Mouse (Mus musculus): ENCODE results near the gene Tbx6.

Tbx6 gene

DNA sequence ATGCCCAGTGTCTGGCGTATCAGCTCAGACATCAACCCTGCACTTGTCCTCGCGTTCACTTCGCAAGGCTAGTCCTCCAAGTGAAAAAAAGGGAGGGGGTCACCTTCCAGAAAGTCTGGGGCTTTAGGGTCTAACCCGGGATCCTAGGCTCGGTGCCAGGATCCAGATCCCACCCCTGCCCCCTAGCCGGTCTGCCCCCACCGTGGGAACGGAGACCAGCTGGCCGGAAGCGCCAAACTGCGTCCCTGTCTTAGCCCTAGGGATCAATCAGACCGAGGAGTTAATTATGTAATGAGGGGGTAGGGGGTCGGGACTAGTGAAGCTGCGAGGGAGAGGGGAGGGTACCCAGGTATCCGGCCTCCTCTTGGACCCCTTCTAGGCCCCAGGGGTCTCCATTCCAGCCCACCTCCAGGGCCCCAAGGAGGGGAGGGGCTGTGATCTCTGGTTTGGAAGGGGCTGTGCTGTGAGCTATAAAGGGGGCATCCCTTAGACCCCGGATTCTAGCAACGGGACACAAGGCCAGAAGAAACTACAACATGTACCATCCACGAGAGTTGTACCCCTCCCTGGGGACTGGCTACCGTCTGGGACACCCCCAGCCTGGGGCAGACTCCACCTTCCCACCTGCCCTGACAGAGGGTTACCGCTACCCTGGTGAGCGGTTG is at the start of gene Tbx6:
Gene Tbx6, plus strand, starts transcription at position 513 of the 665 bp plus-strand sequence.
- no peak for DNase-seq (ENCODE audit: low spot score)

DNA sequence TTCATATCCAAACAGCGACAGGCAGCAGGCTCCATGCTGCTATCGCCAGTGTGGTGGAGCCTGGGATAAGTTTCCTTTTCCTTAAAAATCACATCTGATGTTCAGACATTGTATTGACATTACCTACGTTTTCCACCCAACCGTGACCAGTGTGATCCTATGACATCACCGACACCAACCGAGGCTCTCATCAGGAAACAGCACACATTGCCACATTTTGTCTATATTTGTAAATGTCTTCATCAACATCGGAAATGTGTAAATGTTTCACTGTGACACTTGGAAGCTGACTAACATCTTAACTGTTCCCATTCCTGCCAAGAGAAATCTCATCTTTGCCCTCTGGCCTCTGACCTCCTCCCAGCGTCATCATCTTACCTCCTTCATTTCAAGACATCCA is 45.2 kb upstream of the Tbx6 start:
- DNase-seq (ENCODE audit: low spot score): no peak

DNA sequence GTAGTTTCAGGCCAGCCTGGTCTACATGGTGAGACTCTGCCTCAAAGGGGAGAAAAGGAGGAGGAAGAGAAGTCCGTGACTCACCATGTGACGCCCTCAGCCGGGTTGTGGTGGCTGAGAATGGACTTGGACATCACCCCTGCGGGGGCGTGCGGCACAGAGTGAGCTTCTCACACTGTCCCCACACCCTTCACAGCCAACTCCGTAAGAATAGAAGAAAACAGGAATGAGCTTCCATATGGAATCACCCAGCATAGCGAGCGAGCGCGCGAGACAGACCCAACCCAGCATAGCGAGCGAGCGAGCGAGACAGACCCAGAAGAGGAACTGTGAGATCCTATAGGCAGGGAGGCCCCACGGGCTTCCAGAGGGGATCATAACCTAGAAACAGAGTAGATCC is 41.7 kb upstream of the Tbx6 start:
- DNase-seq (ENCODE audit: low spot score): no peak

DNA sequence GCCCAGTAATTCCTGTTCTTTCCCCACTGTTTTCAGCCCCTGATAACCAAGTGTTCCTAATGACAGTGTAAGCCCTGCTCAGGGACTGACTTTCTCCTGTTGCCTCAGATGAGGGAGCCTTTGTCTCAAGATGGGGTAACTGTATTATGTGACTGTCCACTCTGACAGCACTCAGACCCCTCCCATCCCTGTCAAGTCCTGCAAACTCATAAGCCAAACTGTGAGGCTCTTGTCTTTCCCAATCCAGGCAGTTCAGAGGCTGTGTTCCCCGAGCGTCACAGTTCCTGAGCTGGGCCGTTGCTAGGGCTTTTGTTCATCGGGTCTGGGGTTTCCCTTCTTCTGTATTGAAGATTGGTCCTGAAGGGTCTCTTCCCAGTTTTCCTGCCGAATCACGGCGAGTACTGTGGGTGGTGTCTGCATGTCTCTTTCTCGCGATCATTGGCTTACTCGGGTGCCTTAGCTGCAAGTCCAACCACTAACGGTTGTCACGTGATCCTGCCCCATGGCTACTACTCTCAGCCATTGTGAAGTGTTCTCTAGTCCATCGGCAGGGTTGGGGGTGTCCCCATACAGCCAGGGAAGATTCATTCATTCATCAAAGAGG is 41.0 kb upstream of the Tbx6 start:
- no peak for DNase-seq (ENCODE audit: low spot score)

DNA sequence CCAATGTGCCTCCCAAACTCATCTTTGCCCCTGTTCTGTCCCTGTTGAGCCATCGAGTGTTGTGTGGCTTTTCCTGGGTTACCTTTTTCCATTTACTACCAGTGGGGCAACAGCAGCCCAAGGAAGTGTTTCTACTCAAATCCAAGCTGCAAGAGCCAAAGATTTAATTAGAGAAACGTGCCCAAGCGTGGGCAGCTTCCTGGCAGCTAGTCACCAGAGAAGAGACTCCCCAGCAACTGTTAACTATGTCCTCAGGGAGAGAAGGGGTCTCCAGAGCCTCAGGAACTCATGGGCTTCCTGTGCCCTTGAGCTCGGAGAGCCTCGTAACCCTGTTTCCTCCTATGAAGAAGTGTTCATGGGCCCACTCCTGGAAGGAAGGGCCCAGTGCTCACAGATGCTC is 40.3 kb upstream of the Tbx6 start:
- no peak for DNase-seq (ENCODE audit: low spot score)

- no peak for DNase-seq (ENCODE audit: low spot score)
Observed at GRCm38 (mm10) chr7:126741452-126741851, 39.8 kb upstream of the Tbx6 start.

DNA sequence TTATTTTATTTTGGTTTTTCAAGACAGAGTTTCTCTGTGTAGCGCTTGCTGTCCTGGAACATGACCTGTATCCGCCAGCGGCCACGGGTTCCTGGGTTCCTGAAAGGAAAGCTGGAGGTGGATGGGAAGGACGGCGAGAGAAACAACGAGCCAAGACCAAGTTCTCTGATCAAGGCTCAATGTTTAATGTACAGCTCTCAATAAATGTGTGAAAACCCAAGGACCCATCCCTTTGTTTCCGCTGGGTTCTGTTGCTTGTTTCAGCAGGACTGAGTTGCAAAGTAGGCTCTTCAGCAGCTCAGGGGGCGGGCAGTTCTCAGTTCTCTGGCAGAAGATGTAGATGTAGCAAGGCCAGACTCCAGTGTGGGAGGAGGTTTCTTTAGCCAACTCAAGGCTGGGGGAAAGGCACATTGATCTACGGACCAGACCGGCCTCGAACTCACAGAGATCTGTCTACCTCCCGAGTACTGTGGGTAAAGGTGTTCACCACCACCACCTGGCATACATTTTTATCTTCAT is 39.3 kb upstream of the Tbx6 start:
- DNase-seq (ENCODE audit: low spot score): peak; percentile 13

- no peak for DNase-seq (ENCODE audit: low spot score)
Observed at GRCm38 (mm10) chr7:126746066-126746465, 35.2 kb upstream of the Tbx6 start.

- DNase-seq (ENCODE audit: low spot score): no peak
Observed at GRCm38 (mm10) chr7:126746798-126747197, 34.5 kb upstream of the Tbx6 start.

GRCm38 (mm10) chr7:126748824-126749223 is 32.5 kb upstream of the Tbx6 start:
- DNase-seq (ENCODE audit: low spot score): no peak

DNA sequence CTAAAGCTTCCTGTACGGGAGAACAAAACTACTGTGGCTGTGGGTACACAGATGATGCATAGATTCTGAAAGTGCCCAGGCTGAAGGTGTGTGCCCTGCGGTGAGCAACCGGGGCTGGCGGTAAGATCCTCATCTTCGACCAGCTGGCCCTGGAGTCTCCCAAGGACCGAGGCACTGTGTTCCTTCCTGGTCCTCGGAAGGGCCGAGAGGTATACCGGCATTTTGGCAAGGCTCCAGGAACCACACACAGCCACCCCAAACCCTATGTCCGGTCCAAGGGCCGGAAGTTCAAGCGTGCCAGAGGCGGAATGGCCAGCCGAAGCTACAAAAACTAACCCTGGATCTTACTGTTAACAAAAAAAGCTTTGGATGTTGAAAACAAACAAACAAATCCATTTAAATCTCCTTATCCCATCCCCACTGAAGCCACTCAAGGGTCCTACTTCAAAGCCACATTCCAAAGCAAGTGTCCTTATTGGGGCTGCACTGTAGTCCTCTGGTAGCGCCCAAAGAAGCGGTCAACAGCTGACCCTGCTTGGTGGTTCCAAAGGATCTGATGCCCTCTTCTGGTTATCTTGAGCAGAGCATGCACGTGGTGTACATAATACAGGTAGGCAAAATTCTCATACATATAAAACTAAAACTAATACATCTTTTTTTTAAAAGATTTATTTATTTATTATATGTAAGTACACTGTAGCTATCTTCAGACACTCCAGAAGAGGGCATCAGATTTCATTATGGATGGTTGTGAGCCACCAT is 31.5 kb upstream of the Tbx6 start:
- no peak for DNase-seq (ENCODE audit: low spot score)

DNA sequence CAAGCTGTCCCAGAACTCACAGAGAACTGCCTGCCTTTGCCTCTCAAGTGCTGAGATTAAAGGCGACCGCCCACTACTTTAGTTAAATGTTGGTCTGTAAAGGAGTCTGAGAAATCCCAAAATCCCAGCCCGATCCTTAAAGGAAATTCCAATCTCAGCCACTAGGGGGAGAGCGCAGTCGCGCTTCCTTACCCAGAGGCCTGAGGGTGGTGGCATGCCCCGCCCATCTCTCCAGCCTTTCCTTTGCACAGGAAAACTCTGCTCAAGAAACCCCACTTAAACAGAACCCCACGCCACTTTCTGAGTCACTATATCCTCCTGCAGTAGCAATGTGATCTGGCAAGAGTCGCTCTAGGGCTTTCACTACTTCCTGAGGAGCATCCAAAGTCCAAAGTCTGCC is 26.4 kb upstream of the Tbx6 start:
- DNase-seq (ENCODE audit: low spot score): peak; percentile 85

DNA sequence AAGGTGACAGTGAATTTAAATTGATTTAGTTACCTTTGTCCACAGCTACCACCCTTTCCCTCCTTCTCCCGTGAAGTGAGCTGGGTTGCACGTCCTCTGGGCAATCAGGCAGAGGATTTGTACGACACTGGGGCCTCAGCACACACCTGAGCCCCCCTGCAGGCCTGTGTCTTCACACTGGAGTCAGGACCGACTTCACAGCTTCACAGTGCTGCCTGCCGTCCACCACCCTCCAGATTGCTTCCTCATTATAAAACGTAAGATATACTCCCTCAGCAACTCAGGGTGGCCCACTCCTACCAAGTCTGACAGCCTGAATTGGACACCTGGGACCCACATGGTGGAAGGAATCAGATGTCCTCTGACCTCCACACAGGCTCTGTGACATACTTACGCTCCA is 22.7 kb upstream of the Tbx6 start:
- no peak for DNase-seq (ENCODE audit: low spot score)

DNA sequence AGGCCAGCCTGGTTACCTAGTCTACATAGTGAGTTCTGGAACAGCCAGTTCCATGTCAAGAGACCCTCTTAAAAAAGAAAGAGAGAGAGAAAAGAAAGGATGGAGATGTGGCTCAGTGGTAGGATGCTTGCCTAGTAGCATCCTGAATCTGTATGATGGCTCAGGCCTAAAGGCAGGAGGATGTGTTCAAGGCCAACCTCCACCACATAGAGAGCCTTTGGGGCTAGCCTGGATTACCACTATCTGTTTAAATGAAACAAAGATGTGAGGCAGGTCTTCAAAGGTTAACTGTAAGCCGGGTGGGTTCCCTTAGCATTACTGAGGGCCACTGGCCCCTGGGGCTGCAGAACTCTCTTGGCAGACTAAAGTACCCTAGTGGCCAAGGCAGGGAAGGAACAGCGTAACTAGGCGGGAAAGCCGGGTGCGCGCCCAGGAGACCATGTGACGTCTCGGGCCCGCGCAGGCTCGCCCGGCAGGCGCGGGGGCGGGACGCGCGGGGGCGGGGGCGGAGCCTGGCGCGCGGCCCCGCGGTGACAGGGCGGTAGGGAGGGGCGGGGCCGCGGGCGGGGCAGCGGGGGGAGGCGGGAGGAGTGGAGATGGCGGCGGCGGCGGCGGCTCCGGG is 22.1 kb upstream of the Tbx6 start, which contains the start of gene Mapk3:
Gene Mapk3, plus strand, starts transcription at position 552 of the 622 bp plus-strand sequence.
- peak; percentile 80 for DNase-seq (ENCODE audit: low spot score)

DNA sequence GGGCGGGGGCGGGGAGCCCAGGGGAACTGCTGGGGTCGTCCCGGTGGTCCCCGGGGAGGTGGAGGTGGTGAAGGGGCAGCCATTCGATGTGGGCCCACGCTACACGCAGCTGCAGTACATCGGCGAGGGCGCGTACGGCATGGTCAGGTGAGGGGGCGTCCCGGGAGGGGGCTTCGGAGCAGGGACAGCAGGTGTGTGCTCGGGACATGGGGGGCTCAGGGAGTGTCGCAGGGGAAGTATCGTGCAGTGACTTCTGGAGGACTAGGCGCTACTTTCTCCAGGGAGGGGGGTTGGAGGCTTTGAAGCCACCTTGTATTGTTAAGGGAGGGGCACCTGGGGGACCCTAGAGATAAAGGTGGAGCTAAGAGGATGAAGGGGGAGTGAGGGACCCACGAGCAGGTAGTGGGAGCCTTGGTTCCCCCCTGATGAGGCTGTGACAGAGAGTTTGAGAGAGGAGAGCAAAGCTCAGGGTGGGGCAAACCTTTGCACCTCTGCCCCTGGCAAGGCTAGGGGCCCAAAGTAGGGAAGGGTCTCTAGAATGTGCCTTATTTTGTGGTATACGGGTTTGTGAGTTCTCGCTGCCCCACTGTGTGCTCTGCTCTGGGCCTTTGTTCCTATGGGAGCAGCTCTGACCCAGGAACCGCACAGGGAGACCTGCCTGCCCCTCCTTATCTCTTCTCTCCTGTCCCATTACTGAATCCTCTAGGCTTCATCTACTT is 21.5 kb upstream of the Tbx6 start:
- no peak for DNase-seq (ENCODE audit: low spot score)

GRCm38 (mm10) chr7:126760391-126760802 is 20.9 kb upstream of the Tbx6 start:
- DNase-seq (ENCODE audit: low spot score): peak; percentile 74

GRCm38 (mm10) chr7:126760956-126761355 is 20.3 kb upstream of the Tbx6 start:
- peak; percentile 43 for DNase-seq (ENCODE audit: low spot score)

DNA sequence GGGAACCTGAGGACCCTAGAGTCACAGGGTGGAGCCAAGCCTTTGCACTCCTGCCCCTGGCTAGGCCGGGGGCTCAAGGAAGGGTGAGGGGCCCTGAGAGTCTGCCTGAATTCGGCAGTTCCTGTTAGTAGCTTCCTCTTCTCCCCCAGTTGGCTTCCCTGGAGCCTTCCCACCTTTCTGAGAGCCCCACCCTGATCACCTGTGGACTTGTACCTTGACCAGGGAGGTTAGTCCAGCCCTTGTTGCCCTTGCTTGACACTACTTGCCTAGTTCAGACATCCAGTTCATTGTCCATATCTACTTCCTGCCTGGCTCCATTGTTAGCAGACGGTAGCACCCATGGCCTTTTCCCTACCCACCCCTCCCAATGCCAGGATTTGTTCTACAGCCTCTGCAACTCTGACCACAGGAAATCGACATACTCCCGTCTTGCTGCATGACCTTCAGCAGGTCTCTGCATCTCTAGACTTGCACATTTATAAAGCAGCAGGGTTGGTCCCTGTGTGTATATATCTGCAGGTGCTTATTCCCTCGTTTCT is 19.7 kb upstream of the Tbx6 start:
- DNase-seq (ENCODE audit: low spot score): peak; percentile 19

GRCm38 (mm10) chr7:126762471-126763008 is 18.7 kb upstream of the Tbx6 start:
- no peak for DNase-seq (ENCODE audit: low spot score)

- DNase-seq (ENCODE audit: low spot score): no peak
Observed at GRCm38 (mm10) chr7:126765540-126765939, 15.7 kb upstream of the Tbx6 start.

DNA sequence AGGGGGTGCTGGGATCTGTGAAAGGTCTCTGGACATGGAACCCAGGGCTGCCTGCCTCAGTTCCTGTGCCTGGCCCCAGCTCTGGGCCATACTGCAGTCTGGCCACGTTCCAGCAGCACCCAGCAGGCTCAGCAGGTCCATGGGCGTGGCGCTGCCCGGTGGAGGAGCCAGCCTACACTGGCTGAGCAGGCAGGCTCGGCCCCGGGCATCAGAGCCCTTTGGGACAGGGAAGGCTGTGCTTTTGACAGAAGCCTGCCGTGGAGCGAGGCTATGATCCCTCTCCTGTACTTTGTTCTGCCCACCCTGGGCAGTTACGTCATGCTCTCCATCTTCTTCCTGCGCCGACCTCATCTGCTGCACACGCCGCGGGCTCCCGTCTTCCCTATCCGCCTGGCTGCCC is 15.1 kb upstream of the Tbx6 start, which contains the start of gene Gdpd3:
Gene Gdpd3, plus strand, starts transcription at position 134 of the 400 bp plus-strand sequence.
- DNase-seq (ENCODE audit: low spot score): no peak

Data from adipocyte (in vitro differentiated cells).